Mouse (Mus musculus) megakaryocyte, adult 5-6 weeks (primary cell): ENCODE results near the gene Wfdc11. TPM values are rescaled to one million over a fixed set of nuclear protein-coding genes. Genes with fewer than 3 reads are reported as not detected.
A peak's percentile ranks its signal among the peaks of the same experiment; 100 is the strongest.
"Not testable (repeated sequence)": the region's sequence is repeated elsewhere in the genome, so short reads cannot be mapped to it uniquely, and the experiment has no call there.

Source experiments
- ATAC-seq: 2 replicates; pipeline ENCODE4 v1.8.0; 2016; ENCODE audit warnings: mild to moderate bottlenecking, inconsistent platforms; ENCODE audit not compliant: poor library complexity, severe bottlenecking
- total RNA-seq, 2 experiments: library from RNA; stranded (forward) in 1 of 2; stranded (reverse) in 1 of 2; fragments of 153-499, 151-499 nt in 1 of 2; fragments of 221-1000, 200-1000 nt in 1 of 2; gene quantifications; 2 replicates each; pipeline versions ENCODE4 v1.2.3 to v1.2.4; 2015 to 2017

Gene Wfdc11
- total RNA-seq, 2 experiments from 2014 or later = not detected

- no peak for ATAC-seq
Observed at GRCm38 (mm10) chr2:164641881-164642673, 31.8 kb downstream of the Wfdc11 start.

GRCm38 (mm10) chr2:164641129-164641528 lies 32.8 kb downstream of the Wfdc11 start:
- peak; percentile 100 for ATAC-seq

- no peak for ATAC-seq
Observed at GRCm38 (mm10) chr2:164638696-164639095, 35.2 kb downstream of the Wfdc11 start, which contains the start of gene Wfdc16. Gene Wfdc16 (minus strand): TSS chr2:164638796.

GRCm38 (mm10) chr2:164635266-164635665 lies 38.6 kb downstream of the Wfdc11 start:
- peak; percentile 52; the same call in 1 of the 2 replicates for ATAC-seq

- ATAC-seq = no peak
Observed at GRCm38 (mm10) chr2:164621775-164622174, 52.1 kb downstream of the Wfdc11 start.

- ATAC-seq = no peak
Observed at GRCm38 (mm10) chr2:164619050-164619449, 54.8 kb downstream of the Wfdc11 start.

- no peak for ATAC-seq
Observed at GRCm38 (mm10) chr2:164615386-164615785, 58.5 kb downstream of the Wfdc11 start.

GRCm38 (mm10) chr2:164613471-164613870 lies 60.4 kb downstream of the Wfdc11 start, which contains the start of the genes Wfdc6b and Wfdc8:
Gene Wfdc6b (plus strand): TSS chr2:164613522.
Gene Wfdc8 (minus strand): TSS chr2:164613626.
- ATAC-seq = not testable (repeated sequence)

Other genes with a start within 250 kb of the Wfdc11 start
Only the 30 nearest of the 32 such genes appear.
- 50.9 and 52.3 TPM in 2 replicates for gene Sys1, start 217.1 kb downstream of the Wfdc11 start, total RNA-seq (2015)
- gene Sys1, start 217.1 kb downstream of the Wfdc11 start, total RNA-seq (2017) = 14.9 and 20.2 TPM in 2 replicates
- gene Gm20458, start 213.1 kb downstream of the Wfdc11 start, total RNA-seq (2015) = not detected in 2 replicates
- gene Gm20458, start 213.1 kb downstream of the Wfdc11 start, total RNA-seq (2017) = not detected in 2 replicates
- not detected in 2 replicates for gene Trp53tg5, start 200.4 kb downstream of the Wfdc11 start, total RNA-seq (2015)
- not detected in 2 replicates for gene Trp53tg5, start 200.4 kb downstream of the Wfdc11 start, total RNA-seq (2017)
- gene Dbndd2, start 188.0 kb downstream of the Wfdc11 start, total RNA-seq (2015) = 3.2 and 7.9 TPM in 2 replicates
- 1.4 and 2.0 TPM in 2 replicates for gene Dbndd2, start 188.0 kb downstream of the Wfdc11 start, total RNA-seq (2017)
- gene Pigt, start 176.6 kb downstream of the Wfdc11 start, total RNA-seq (2015) = 69.0 and 70.8 TPM in 2 replicates
- 30.8 and 43.0 TPM in 2 replicates for gene Pigt, start 176.6 kb downstream of the Wfdc11 start, total RNA-seq (2017)
- not detected in 2 replicates for gene Wfdc2, start 111.7 kb downstream of the Wfdc11 start, total RNA-seq (2015)
- gene Wfdc2, start 111.7 kb downstream of the Wfdc11 start, total RNA-seq (2017) = not detected in 2 replicates
- gene Spint3, start 100.6 kb downstream of the Wfdc11 start, total RNA-seq (2015) = not detected in 2 replicates
- not detected in 2 replicates for gene Spint3, start 100.6 kb downstream of the Wfdc11 start, total RNA-seq (2017)
- not detected in 2 replicates for gene Wfdc6a, start 88.6 kb downstream of the Wfdc11 start, total RNA-seq (2015)
- gene Wfdc6a, start 88.6 kb downstream of the Wfdc11 start, total RNA-seq (2017) = not detected in 2 replicates
- not detected in 2 replicates for gene Eppin, start 80.5 kb downstream of the Wfdc11 start, total RNA-seq (2015)
- not detected in 2 replicates for gene Eppin, start 80.5 kb downstream of the Wfdc11 start, total RNA-seq (2017)
- not detected in 2 replicates for gene Wfdc6b, start 60.6 kb downstream of the Wfdc11 start, total RNA-seq (2015)
- not detected in 2 replicates for gene Wfdc6b, start 60.6 kb downstream of the Wfdc11 start, total RNA-seq (2017)
- not detected in 2 replicates for gene Wfdc8, start 60.5 kb downstream of the Wfdc11 start, total RNA-seq (2015)
- gene Wfdc8, start 60.5 kb downstream of the Wfdc11 start, total RNA-seq (2017) = not detected in 2 replicates
- gene Wfdc16, start 35.3 kb downstream of the Wfdc11 start, total RNA-seq (2015) = not detected in 2 replicates
- gene Wfdc16, start 35.3 kb downstream of the Wfdc11 start, total RNA-seq (2017) = not detected in 2 replicates
- gene Wfdc10, start 18.0 kb downstream of the Wfdc11 start, total RNA-seq (2015) = not detected in 2 replicates
- not detected in 2 replicates for gene Wfdc10, start 18.0 kb downstream of the Wfdc11 start, total RNA-seq (2017)
- gene Wfdc9, start 17.5 kb downstream of the Wfdc11 start, total RNA-seq (2015) = not detected in 2 replicates
- not detected in 2 replicates for gene Wfdc9, start 17.5 kb downstream of the Wfdc11 start, total RNA-seq (2017)
- not detected in 2 replicates for gene Wfdc13, start 11.0 kb upstream of the Wfdc11 start, total RNA-seq (2015)
- gene Wfdc13, start 11.0 kb upstream of the Wfdc11 start, total RNA-seq (2017) = not detected in 2 replicates
- gene Spint4, start 24.4 kb upstream of the Wfdc11 start, total RNA-seq (2015) = not detected in 2 replicates
- gene Spint4, start 24.4 kb upstream of the Wfdc11 start, total RNA-seq (2017) = not detected in 2 replicates
- gene Spint5, start 41.2 kb upstream of the Wfdc11 start, total RNA-seq (2015) = not detected in 2 replicates
- gene Spint5, start 41.2 kb upstream of the Wfdc11 start, total RNA-seq (2017) = not detected in 2 replicates
- 1.0 TPM in 1 of 2 replicates, not detected in the other for gene Wfdc3, start 71.8 kb upstream of the Wfdc11 start, total RNA-seq (2015)
- not detected in 2 replicates for gene Wfdc3, start 71.8 kb upstream of the Wfdc11 start, total RNA-seq (2017)
- gene Dnttip1, start 71.9 kb upstream of the Wfdc11 start, total RNA-seq (2015) = 27.3 and 28.5 TPM in 2 replicates
- 18.5 and 27.0 TPM in 2 replicates for gene Dnttip1, start 71.9 kb upstream of the Wfdc11 start, total RNA-seq (2017)
- gene Ube2c, start 95.8 kb upstream of the Wfdc11 start, total RNA-seq (2015) = 330 and 340 TPM in 2 replicates
- 228 and 247 TPM in 2 replicates for gene Ube2c, start 95.8 kb upstream of the Wfdc11 start, total RNA-seq (2017)
- gene Tnnc2, start 105.9 kb upstream of the Wfdc11 start, total RNA-seq (2015) = not detected in 2 replicates
- gene Tnnc2, start 105.9 kb upstream of the Wfdc11 start, total RNA-seq (2017) = not detected in 2 replicates
- 5.2 and 5.5 TPM in 2 replicates for gene Snx21, start 111.7 kb upstream of the Wfdc11 start, total RNA-seq (2015)
- gene Snx21, start 111.7 kb upstream of the Wfdc11 start, total RNA-seq (2017) = 3.2 and 5.0 TPM in 2 replicates
- gene Acot8, start 130.8 kb upstream of the Wfdc11 start, total RNA-seq (2015) = 20.4 and 20.8 TPM in 2 replicates
- 28.8 and 28.9 TPM in 2 replicates for gene Acot8, start 130.8 kb upstream of the Wfdc11 start, total RNA-seq (2017)
- 2.3 and 3.4 TPM in 2 replicates for gene Zswim3, start 131.0 kb upstream of the Wfdc11 start, total RNA-seq (2015)
- gene Zswim3, start 131.0 kb upstream of the Wfdc11 start, total RNA-seq (2017) = 1.7 and 3.4 TPM in 2 replicates
- gene Zswim1, start 148.6 kb upstream of the Wfdc11 start, total RNA-seq (2015) = 5.7 and 6.4 TPM in 2 replicates
- 2.9 TPM in 2 replicates for gene Zswim1, start 148.6 kb upstream of the Wfdc11 start, total RNA-seq (2017)
- gene Spata25, start 154.4 kb upstream of the Wfdc11 start, total RNA-seq (2015) = not detected in 2 replicates
- gene Spata25, start 154.4 kb upstream of the Wfdc11 start, total RNA-seq (2017) = not detected in 2 replicates
- gene Ctsa, start 158.8 kb upstream of the Wfdc11 start, total RNA-seq (2015) = 192 and 200 TPM in 2 replicates
- 224 and 228 TPM in 2 replicates for gene Ctsa, start 158.8 kb upstream of the Wfdc11 start, total RNA-seq (2017)
- 2.7 and 3.4 TPM in 2 replicates for gene Neurl2, start 159.4 kb upstream of the Wfdc11 start, total RNA-seq (2015)
- gene Neurl2, start 159.4 kb upstream of the Wfdc11 start, total RNA-seq (2017) = 1.6 and 1.8 TPM in 2 replicates
- gene Pltp, start 183.6 kb upstream of the Wfdc11 start, total RNA-seq (2015) = 3.8 and 7.1 TPM in 2 replicates
- 1.8 and 3.6 TPM in 2 replicates for gene Pltp, start 183.6 kb upstream of the Wfdc11 start, total RNA-seq (2017)
- gene Pcif1, start 205.2 kb upstream of the Wfdc11 start, total RNA-seq (2015) = 38.4 and 47.1 TPM in 2 replicates
- 31.2 and 33.4 TPM in 2 replicates for gene Pcif1, start 205.2 kb upstream of the Wfdc11 start, total RNA-seq (2017)